Mouse (Mus musculus) adrenal gland (tissue): ENCODE data around the gene Nmnat2.

Experiments used
- intact Hi-C: fragments of 180-260 bp; cut with DNase I; formaldehyde crosslinking; loops from one replicate; pipeline ENCODE4 v1.15.1; 2025

Gene Nmnat2

DNA sequence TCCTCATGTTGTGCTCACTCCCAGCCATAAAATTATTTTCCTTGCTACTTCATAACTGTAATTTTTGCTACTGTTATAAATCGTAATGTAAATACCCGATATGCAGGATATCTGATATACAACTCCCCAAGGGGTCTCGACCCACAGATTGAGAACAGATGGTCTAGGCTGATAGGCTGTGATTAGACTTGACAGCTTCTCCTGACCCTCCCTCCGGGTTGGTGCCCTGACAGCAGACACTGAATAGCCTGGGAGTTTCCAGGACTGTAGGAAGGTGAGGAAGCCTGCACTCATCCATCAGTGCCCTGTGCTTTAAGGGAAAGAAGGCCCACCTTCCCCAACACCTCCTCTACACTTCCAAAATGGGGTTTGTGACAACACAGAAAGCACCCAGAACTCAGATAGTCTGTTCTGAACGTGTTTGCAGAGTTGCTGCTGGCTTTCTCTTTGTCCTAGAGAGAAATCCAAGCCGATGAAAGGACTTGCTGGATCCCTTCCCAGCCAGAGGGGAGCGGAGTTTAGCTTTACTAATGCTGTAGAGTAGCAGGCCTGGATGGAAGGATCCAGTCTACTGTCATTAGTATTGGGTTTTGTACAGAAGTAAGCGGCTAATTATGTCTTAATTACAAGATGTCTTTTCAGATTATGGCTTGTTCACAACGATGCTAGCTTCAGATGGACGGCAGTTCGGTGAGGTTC, 61.8 kb downstream of the Nmnat2 start:
- intact Hi-C loops = no loop called here

DNA sequence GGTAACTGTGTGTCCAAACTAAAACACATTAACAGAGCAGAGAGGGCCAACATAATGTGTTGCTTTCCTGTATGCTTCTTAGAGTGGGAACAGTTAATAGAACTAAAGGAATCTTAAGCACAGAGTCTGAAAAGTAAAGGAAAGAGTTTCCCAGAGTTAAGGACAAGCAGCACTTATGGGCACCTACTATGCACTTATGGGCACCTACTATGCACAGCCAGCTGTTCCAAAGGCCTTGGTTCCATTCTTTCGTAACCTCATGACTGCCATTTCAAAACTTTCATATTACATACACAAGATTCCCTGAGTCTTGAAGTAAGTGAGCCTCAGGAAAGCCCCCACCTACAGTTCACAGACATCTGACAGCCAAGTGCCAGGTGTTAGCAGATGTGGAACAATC, 64.3 kb downstream of the Nmnat2 start:
- intact Hi-C loops = no loop called here

DNA sequence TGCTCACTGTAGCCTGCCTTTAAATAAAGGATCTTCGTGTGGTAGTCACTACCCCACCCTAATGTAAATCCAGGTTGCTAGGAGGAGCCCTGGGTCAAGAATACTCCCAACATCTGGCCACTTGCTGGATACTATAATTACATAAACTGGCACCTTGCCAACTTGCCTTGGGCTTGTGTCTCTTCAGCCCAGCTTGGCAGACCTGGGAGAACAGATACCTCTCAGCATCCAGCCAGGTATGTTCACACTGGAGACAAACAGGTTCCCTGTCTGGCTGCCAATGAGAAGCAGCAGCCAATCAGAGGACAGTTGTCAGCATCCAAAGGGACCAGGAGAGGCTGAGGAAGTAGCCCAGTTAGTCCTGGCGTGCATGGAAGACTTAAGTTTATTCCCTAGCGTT, 64.8 kb downstream of the Nmnat2 start:
- intact Hi-C loops = no loop called here

DNA sequence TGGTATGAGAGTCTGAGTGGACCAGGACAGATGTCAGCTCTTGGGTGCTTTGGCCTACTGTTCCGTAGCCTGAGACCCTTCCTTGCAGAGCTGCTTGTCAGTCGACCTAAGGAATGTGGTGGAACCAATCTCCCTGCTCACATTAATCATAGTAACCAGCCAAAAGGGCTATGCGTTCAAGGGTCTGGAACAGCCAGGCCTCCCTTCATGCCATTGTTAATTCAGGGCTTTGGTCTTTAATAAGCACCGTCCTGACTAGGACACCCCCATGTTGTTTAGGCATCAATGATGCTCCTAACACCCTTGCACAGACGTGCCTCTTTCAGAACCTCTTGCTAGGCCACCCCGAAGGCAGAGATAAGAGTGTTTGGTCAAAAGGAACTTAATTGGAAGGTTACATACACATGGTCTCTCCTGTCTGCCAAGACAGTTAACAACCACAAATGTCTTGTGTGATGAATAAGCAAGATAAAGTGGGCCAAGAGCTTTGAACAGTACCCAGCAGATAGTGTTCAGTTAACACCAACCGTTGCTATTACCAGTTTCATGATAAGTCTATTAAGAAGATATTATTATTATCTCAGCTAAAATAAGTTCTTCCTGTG, 66.3 kb downstream of the Nmnat2 start:
- intact Hi-C loops = no loop called here

DNA sequence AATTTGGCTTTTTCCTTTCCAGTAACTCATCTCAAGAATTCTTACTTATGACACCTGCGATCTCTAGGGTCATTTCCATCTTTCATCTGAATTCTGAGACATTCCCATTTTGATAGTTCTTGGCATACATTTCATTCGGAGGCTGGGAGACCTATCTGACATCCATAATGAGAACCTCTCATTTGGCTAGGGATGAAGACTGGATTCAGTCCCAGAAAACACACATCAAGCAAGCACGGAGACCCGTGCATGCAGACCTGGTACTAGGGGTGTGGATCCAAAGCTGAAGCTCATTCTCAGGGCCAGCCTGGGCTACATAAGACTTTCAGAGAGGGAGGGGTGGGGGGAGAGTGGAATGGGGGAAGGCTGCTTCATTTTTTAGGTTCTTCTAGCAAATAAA, 68.2 kb downstream of the Nmnat2 start:
- intact Hi-C loops = no loop called here

DNA sequence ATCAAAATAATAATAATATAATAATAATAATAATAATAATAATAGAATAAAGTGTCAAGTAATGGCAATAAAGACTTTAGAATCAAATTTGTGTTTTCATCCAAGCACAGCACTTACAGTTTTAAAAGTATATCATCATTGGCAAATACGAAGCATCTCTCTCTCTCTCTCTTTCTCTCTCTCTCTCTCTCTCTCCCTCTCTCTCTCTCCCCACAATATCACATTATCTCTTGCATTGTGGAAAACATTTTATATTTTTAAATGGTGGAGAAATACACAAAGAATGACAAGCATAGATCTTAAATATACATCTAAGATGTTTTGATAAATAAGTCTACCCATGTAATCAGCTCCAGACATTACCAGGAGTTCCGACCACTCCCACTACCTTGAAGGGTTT, 69.1 kb downstream of the Nmnat2 start:
- intact Hi-C loops = no loop called here

DNA sequence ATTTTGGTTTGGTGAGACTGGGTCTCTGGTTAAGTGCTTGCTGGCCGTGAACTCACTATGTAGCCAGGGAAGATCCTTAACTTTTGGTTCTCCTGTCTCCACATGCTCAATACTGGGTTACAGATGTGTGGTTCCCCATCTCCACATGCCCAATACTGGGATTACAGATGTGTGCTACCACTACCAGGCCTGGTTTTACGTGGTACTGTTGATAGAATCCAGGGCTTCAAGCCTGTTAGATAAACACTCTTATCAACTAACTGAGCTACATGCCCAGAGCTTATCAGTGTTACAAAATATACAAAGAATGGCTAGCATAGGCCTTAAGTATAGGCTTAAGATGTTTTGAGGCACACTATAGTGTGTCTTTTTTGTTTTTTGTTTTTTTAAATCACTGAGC, 69.7 kb downstream of the Nmnat2 start:
- intact Hi-C loops = no loop called here

DNA sequence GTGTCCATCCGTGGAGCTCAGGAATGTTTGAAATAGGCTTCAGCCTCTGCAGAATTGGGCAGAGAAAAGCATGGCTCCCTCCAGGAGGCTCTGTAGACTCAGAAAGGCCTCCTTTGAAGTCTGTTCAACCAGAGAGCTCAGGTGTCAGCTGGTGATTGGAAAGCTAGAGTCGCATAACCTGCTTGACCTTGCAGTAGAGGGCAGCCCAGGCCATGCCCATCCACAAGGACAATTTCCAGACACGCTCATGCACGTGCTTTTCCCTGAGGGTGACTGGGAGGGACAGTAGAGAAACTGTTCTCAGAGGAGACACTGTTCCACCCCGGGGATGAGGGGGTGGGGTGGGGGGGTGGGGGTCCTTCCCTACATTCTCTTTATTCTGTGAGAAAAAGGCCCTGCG, 76.6 kb downstream of the Nmnat2 start:
- intact Hi-C loops = no loop called here

DNA sequence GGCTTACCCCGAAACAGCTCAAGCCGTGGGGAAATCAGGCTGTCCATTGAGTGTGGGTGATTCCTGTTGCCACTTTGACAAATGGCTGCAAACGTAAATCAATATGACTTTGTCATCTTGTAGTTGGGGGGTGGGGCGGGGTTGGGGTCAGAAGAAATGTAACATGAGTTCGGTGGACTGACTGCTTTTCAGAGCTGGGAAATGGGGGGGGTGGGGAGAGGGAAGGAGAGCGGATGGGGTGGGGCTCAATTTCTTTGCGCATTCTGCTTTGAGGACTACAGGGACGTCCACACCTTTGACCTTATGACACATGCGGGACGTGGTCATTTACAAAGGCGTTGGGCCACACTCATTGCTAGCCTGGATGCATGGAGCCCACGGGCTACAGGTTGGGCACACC, 77.2 kb downstream of the Nmnat2 start:
- intact Hi-C loops = no loop called here

DNA sequence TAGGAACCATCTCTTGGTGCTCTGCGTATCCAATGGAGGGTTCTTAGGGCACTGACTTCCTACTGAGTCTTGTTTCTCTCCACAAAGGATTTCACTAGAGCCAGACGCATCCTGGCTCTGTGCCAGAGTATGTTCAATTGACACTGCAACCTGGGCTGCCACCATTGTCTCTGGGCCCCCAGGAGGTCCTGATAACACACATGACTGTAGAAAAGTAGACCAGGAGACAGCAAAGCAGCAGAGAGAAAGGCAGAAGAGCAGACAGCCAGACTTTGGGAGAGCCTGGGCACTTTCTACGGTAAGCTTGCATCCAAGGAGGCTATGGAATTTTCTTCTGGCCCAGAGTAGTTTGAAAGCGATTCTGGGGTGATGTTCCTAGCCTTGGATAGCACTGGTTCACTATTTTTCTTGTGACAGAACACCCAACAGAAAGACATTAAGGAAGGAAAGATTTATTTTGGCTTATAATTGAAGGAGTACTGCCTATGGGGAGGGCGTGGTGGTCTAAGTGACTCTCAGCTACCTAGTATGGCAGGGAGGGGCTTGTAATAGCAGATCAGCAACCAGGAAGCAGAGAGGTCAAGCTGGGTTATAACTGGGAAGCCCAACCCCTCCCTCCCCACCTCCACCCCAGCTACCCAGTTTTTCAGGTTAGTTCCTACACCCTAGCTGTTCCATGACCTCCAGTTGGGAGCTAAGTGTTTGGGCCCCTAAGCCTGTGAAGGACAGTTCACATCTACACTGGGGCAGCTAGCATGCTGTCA, 78.5 kb downstream of the Nmnat2 start:
- intact Hi-C loops = no loop called here

DNA sequence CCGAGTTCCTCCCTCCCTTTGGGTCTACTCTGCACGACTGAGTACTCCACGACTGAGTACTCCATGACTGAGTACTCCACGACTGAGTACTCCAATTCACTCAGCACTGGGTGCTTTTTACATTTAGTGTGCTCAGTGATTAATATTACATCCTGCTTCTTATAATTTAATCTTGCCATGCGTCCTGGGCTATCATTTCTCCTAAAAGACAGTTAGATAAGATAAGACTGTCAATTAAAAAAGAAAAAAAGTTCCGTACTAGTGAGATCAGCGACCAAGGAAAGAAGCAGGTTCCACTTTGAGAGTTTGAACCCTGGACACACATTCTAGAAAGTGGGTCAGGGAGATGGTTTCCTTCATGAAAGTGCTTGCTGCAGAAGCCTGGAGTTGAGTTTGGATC, 79.3 kb downstream of the Nmnat2 start:
- intact Hi-C loops = no loop called here

DNA sequence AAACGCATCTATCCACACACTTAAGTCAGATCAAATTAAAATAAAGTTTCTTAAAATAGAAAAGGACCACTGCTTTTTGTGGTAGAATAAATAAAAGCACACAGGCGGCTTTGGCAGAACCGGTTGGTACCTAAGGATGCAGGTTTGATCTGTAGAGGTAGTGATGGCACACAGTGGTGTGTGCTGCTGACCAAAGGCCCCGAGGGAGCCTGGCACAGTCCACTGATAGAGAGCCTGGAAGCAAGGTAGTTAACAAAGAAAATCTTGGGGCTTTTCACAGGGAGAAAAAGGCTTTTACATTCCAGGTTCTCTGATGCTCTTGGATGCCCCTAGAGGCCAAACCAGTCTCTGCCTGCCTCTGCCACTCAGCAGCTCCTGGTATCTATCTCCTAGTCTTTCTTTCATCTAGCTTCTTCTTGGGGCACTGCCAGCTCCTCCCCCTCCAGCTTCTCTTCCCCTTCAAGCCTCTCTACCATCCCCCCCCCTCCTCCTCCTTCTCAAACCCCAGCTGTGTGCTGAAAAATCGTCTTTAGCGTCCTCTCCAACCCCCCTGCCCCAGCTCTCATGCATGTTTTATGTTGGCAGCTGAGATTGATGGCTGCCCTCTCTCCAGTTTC, 80.6 kb downstream of the Nmnat2 start:
- intact Hi-C loops = no loop called here

DNA sequence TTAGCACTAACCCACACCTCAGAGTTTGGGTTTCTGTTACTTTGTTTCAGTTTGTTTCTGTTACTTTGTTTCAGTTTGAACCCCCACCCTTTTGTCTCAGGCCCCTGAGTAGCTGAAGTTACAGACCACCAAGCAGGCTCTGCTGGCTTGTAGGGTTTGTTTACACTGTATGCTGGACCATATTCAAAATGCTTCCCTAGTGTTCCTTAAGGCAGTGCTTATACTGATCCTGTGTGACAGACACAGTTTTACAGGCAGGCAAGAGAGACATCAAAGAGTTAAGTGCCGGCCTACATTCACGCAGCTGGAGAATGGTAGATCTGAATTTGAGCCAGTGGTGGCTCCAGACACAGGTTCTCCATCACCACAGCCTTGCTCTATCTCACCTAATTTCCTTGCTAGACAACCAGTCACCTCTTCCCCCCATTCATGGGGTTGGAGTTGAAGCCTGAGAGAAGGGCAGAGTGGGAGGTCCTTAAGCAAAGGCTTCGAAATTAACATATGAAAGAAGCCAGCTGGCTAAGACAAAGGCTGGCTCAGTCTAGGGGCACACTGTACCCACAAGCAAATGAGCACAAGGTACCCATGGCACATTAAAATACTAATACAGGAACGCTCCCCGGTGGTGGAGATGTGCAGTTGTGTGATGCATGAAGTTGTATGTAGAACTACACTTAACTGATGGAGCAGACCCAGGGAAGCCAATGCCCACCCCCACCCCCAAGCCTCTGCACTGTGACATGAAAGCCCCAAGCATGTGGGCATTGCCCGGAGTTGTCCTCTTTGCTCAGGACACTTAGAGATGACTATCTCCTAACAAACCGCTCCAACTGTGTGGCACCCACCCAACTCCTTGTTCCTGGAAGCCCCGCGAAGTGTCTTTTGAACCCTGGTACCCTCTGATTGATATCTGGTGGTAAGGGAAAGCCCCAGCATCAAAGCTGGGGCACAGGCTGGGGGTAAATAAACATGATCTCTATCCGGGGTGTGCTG, 82.9 kb downstream of the Nmnat2 start:
- intact Hi-C loops = no loop called here

DNA sequence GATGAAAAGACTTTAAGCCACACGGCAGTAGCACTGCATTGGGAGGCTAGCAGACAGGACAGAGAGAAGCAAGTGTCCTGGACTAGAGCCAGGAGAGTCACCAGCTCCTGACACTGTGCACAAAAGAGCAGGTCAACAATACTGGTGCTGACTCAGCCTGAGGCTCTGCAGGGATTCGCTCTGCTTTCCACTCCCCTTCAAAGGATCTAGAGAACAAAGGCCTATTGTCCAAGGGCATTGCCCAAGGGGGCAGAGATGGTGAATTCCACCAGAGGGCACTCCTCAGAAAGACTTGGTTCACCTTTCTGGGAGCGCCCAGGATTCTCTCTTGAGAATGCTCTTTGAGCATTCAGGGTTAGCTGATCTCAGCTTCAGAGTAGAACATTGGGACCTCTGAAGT, 85.3 kb downstream of the Nmnat2 start:
- intact Hi-C loops = no loop called here

DNA sequence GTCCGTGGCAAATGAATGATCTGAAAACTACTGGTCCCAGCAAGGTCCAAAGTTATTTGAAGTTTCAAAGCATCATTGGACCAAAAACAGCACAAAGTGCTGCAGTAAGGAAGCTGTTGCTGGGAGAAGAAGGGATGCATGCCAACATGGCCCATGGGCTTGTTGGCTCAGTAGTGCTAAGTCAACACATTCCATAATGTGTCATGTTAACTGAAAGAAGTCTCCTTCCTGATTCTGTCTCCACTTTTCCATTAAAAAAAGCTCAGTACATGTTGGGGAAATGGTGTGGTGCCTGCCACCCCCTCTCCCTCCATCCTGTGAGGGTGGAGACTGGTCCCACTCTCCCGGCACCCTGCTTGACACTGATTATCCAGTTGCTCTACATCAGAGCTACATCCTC, 86.3 kb downstream of the Nmnat2 start:
- intact Hi-C loops = no loop called here

DNA sequence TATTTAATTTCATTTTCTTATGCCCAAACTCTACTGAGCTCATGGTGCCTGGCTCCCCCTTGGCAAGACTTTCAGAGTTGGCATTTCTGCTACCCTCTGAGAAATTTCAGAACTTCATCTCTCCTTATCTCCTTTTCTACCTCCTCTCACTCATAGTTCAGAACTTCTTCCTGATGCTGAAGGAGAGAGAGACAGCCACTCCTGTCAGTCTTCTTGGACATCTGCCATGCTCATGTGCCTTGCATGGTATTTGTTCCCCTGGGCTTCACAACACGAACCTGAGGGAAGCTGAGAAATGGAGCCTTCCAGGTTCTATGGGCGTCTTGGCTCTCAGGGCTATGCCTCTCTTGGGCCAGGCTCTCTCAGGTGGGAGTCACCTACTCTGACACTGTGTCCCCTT, 87.5 kb downstream of the Nmnat2 start:
- intact Hi-C loops = no loop called here

DNA sequence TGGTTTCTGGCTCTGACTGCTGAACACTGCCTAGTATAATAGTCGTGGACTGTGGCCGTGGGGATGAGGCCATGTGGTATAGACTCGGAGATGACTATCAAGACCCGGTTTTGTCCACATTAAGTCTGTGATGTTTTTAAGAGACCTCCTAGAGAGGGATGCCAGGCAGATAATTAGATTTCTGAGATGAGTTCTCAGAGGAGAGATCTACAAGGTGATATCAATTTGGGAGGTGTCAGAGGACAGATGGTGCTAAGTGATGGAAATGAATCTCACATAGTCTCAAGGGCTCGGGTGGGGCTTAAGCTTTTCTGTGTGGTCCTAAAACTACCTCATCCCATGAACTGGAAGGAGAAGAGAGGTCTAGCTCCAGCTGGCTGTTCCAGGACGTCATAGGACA, 88.5 kb downstream of the Nmnat2 start:
- intact Hi-C loops = no loop called here

DNA sequence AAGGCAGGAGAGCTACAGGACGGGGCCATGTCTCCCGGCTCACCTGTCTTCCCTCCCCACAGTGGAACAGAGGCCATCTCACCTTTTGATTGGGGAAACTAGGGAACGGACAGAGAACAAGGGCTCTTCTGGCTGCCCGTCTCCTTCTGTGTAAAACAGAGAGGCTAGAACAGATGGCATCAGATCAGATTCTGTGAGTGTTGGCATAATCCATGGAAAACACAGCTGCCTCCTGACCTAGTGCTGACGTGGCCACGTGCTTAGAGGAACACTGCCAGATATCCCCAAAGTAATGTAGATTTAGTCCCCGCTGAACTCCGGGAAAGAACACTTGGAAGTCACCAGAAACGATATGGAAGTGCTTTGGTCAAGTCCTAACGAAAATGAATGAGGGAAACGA, 90.6 kb downstream of the Nmnat2 start:
- intact Hi-C loops = no loop called here

DNA sequence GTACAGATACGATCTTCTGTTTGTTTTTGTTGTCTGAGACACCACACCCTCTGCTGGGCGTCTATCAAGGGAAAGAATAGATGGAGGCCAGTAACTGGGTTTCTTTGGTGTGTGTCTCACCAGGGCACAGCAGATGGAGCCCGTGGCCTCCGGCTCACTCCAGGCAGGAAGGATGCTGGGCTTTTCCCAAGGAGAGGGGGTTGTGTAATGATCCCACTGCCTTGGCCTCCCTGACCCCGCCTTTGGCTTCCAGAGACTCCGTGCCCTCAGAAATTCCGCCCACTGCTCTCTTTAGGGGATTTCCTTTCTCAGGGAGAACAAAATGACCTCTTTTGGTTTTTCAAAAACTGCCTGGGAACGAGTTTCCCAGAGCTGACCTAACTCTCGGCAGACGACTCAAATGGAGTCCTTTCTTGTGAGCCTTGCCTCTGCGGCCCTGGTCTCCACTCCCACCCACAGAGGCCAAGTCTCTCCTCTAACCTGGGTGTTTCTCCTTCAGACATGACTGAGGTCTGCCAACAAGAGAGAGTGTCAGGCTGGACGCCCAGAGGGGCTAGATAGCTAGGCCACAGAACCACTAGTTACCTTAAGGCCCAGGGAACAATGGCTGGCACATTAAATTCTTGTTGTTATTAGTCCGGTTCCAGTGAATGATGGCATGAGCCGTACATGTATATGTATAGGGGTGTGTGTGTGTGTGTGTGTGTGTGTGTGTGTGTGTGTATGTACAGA, 93.5 kb downstream of the Nmnat2 start:
- intact Hi-C loops = no loop called here

DNA sequence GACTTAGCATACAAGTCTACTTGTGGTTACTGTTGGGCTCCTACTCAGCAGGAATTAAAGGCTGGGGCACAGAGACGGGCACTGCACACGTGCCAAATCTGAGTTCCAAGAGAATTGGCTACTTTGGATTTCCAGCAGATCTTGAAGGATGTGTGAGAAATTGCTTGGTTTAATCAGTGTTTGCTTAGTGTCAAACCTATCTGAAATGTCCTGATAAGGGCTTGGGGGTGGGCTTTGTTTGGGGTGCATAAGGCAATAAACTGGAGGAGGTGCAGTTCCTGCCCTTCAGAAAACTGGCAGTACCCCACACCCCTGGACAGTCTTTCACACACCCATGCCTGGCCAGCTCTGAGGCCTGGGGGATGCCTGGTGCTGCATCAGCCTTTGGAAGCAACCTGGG, 94.7 kb downstream of the Nmnat2 start:
- intact Hi-C loops = no loop called here
